Mouse (Mus musculus) neural tube, embryonic 12.5 days (tissue): ENCODE measurements around the gene Dock9. TPM values are rescaled to one million over a fixed set of nuclear protein-coding genes. Genes with fewer than 3 reads are reported as not detected.
A peak's percentile ranks its signal among the peaks of the same experiment; 100 is the strongest.

Source experiments
- ATAC-seq: fragments of 200-750 bp; cut with Nextera tagmentation; 2 replicates; pipeline ENCODE4 v1.8.0; 2017; ENCODE audit warnings: low read depth, mild to moderate bottlenecking, moderate TSS enrichment, moderate library complexity; ENCODE audit not compliant: low FRiP score
- H3K27ac ChIP-seq: fragments of 300-500 bp; sonication (generic); 2 replicates; pipeline ENCODE4 v1.5.1; 2016
- H3K27me3 ChIP-seq: fragments of 300-500 bp; sonication (generic); replicated peaks from 2 replicates; pipeline ENCODE4 v1.6.1; 2016; ENCODE audit warnings: mild to moderate bottlenecking
- H3K36me3 ChIP-seq: fragments of 300-500 bp; sonication (generic); 2 replicates; pipeline ENCODE4 v1.6.1; 2016; ENCODE audit warnings: mild to moderate bottlenecking
- H3K4me1 ChIP-seq: fragments of 300-500 bp; sonication (generic); 2 replicates; pipeline ENCODE4 v1.6.1; 2016
- H3K4me2 ChIP-seq: fragments of 300-500 bp; sonication (generic); replicated peaks from 2 replicates; pipeline ENCODE4 v1.6.1; 2016; ENCODE audit warnings: mild to moderate bottlenecking
- H3K4me3 ChIP-seq: fragments of 300-500 bp; sonication (generic); 2 replicates; pipeline ENCODE4 v1.5.1; 2016
- H3K9ac ChIP-seq: fragments of 300-500 bp; sonication (generic); 2 replicates; pipeline ENCODE4 v1.6.1; 2016; ENCODE audit warnings: mild to moderate bottlenecking
- H3K9me3 ChIP-seq: fragments of 300-500 bp; sonication (generic); 2 replicates; pipeline ENCODE4 v1.6.1; 2016; ENCODE audit warnings: mild to moderate bottlenecking
- WGBS: fragments of 180-500 bp; shearing (Covaris S2); methylation state at CpG from one replicate; pipeline ENCODE4 v1.1.7; 2016; 5-methylcytosine and 5-hydroxymethylcytosine counted together
- polyA plus RNA-seq: library from polyadenylated mRNA; unstranded; fragments of >200 nt; fragmentation: Nextera tagmentation; extraction: Ambion mirVana; gene quantifications from 2 replicates; pipeline ENCODE4 v1.2.1, GENCODE M21; 2016

Gene Dock9
- polyA plus RNA-seq, 1 experiment from 2014 or later = 4.6 TPM

GRCm38 (mm10) chr14:121596631-121597030 lies 201.0 kb downstream of the Dock9 start:
- Histone ChIP-seq H3K36me3 (no peaks in the 10 kb centered on the region), H3K4me2 (no peak overlapping the region), H3K9me3 (no peaks in the 10 kb centered on the region), H3K9ac (no peak overlapping the region), H3K27me3 (no peaks in the 10 kb centered on the region), H3K4me3 (no peak overlapping the region), H3K4me1 (peaks cover 6% of the 10 kb centered on the region; the same call in 1 of the 2 replicates), H3K27ac (no peak overlapping the region)
- ATAC-seq = no peak
- WGBS = 86% methylated on average over 9 of the region's 9 CpGs

- ATAC-seq = no peak
- H3K4me2 ChIP-seq = no peak overlapping the region
- H3K27me3 ChIP-seq = no peaks in the 10 kb centered on the region
- H3K27ac ChIP-seq = no peak overlapping the region
- H3K4me1 ChIP-seq = peaks cover 6% of the 10 kb centered on the region; the same call in 1 of the 2 replicates
- WGBS = 93% methylated on average over 5 of the region's 5 CpGs
- no peaks in the 10 kb centered on the region for H3K36me3 ChIP-seq
- no peaks in the 10 kb centered on the region for H3K9me3 ChIP-seq
- no peak overlapping the region for H3K9ac ChIP-seq
- H3K4me3 ChIP-seq = no peak overlapping the region
Observed at GRCm38 (mm10) chr14:121594684-121595083, 203.0 kb downstream of the Dock9 start.

GRCm38 (mm10) chr14:121593313-121593929 lies 204.2 kb downstream of the Dock9 start:
- Histone ChIP-seq H3K27ac (no peak overlapping the region), H3K4me2 (no peak overlapping the region), H3K27me3 (no peaks in the 10 kb centered on the region), H3K9me3 (no peaks in the 10 kb centered on the region), H3K4me3 (no peak overlapping the region), H3K36me3 (no peaks in the 10 kb centered on the region), H3K4me1 (peaks cover 10% of the 10 kb centered on the region; the same call in 1 of the 2 replicates), H3K9ac (no peak overlapping the region)
- WGBS = 76% methylated on average over 10 of the region's 10 CpGs
- no peak for ATAC-seq

- WGBS = 56% methylated on average over 3 of the region's 3 CpGs
- Histone ChIP-seq H3K4me1 (peaks cover 10% of the 10 kb centered on the region; the same call in 1 of the 2 replicates), H3K4me3 (no peak overlapping the region), H3K27ac (no peak overlapping the region), H3K27me3 (no peaks in the 10 kb centered on the region), H3K9ac (no peak overlapping the region), H3K4me2 (no peak overlapping the region), H3K36me3 (no peaks in the 10 kb centered on the region), H3K9me3 (no peaks in the 10 kb centered on the region)
- ATAC-seq = no peak
Observed at GRCm38 (mm10) chr14:121592890-121593289, 204.7 kb downstream of the Dock9 start.

- no peak overlapping the region for H3K4me2 ChIP-seq
- H3K9me3 ChIP-seq = no peaks in the 10 kb centered on the region
- no peaks in the 10 kb centered on the region for H3K36me3 ChIP-seq
- no peaks in the 10 kb centered on the region for H3K27me3 ChIP-seq
- H3K4me3 ChIP-seq = no peak overlapping the region
- no peak for ATAC-seq
- H3K27ac ChIP-seq = no peak overlapping the region
- H3K4me1 ChIP-seq = peaks cover 10% of the 10 kb centered on the region; the same call in 1 of the 2 replicates
- H3K9ac ChIP-seq = no peak overlapping the region
- WGBS = 57% methylated on average over 9 of the region's 9 CpGs
Observed at GRCm38 (mm10) chr14:121592356-121592755, 205.3 kb downstream of the Dock9 start.

- no peaks in the 10 kb centered on the region for H3K27me3 ChIP-seq
- 51% methylated on average over 10 of the region's 10 CpGs for WGBS
- peak; percentile 59; the same call in 1 of the 2 replicates for ATAC-seq
- no peaks in the 10 kb centered on the region for H3K36me3 ChIP-seq
- no peak overlapping the region for H3K4me3 ChIP-seq
- no peak overlapping the region for H3K9ac ChIP-seq
- H3K4me1 ChIP-seq = peaks cover 20% of the 10 kb centered on the region; the same call in 1 of the 2 replicates
- H3K4me2 ChIP-seq = no peak overlapping the region
- no peak overlapping the region for H3K27ac ChIP-seq
- no peaks in the 10 kb centered on the region for H3K9me3 ChIP-seq
Observed at GRCm38 (mm10) chr14:121589097-121589725, 208.4 kb downstream of the Dock9 start.

- ATAC-seq = peak; percentile 10; the same call in 1 of the 2 replicates
- Histone ChIP-seq H3K4me2 (no peak overlapping the region), H3K9ac (no peak overlapping the region), H3K27me3 (no peaks in the 10 kb centered on the region), H3K36me3 (no peaks in the 10 kb centered on the region), H3K4me1 (peaks cover 20% of the 10 kb centered on the region; the same call in 1 of the 2 replicates), H3K9me3 (no peaks in the 10 kb centered on the region), H3K27ac (no peak overlapping the region), H3K4me3 (no peak overlapping the region)
- WGBS = 79% methylated on average over 4 of the region's 4 CpGs
Observed at GRCm38 (mm10) chr14:121588451-121588850, 209.2 kb downstream of the Dock9 start.

- WGBS = 50% methylated on average over 21 of the region's 21 CpGs
- H3K4me3 ChIP-seq = no peak overlapping the region
- H3K36me3 ChIP-seq = no peaks in the 10 kb centered on the region
- H3K4me1 ChIP-seq = peaks cover 14% of the 10 kb centered on the region; the same call in 1 of the 2 replicates
- H3K4me2 ChIP-seq = 0 out of 2 replicates have a peak overlapping the region, but pooled peaks have one; percentile 7
- peak; percentile 64 for ATAC-seq
- H3K27me3 ChIP-seq = no peaks in the 10 kb centered on the region
- H3K9ac ChIP-seq = no peak overlapping the region
- H3K27ac ChIP-seq = no peak overlapping the region
- H3K9me3 ChIP-seq = no peaks in the 10 kb centered on the region
Observed at GRCm38 (mm10) chr14:121585906-121586765, 211.5 kb downstream of the Dock9 start.

GRCm38 (mm10) chr14:121579055-121579454 lies 218.6 kb downstream of the Dock9 start:
- H3K27ac ChIP-seq = no peak overlapping the region
- H3K27me3 ChIP-seq = no peaks in the 10 kb centered on the region
- no peaks in the 10 kb centered on the region for H3K4me1 ChIP-seq
- H3K4me3 ChIP-seq = no peak overlapping the region
- WGBS = 44% methylated on average over 3 of the region's 3 CpGs
- no peak overlapping the region for H3K9ac ChIP-seq
- 0 out of 2 replicates have a peak, but pooled peaks have one; percentile 37 for ATAC-seq
- H3K36me3 ChIP-seq = no peaks in the 10 kb centered on the region
- no peak overlapping the region for H3K4me2 ChIP-seq
- no peaks in the 10 kb centered on the region for H3K9me3 ChIP-seq

GRCm38 (mm10) chr14:121573391-121573790 lies 224.2 kb downstream of the Dock9 start:
- Histone ChIP-seq H3K9me3 (no peaks in the 10 kb centered on the region), H3K4me2 (no peak overlapping the region), H3K27ac (no peak overlapping the region), H3K9ac (no peak overlapping the region), H3K27me3 (no peaks in the 10 kb centered on the region), H3K4me1 (no peaks in the 10 kb centered on the region), H3K4me3 (no peak overlapping the region), H3K36me3 (no peaks in the 10 kb centered on the region)
- 91% methylated on average over 5 of the region's 5 CpGs for WGBS
- no peak for ATAC-seq

GRCm38 (mm10) chr14:121566794-121567201 lies 230.8 kb downstream of the Dock9 start:
- no peak overlapping the region for H3K9ac ChIP-seq
- ATAC-seq = peak; percentile 79
- H3K4me2 ChIP-seq = peak overlapping the region; percentile 9; the same call in 1 of the 2 replicates
- 0 out of 2 replicates have a peak, but pooled peaks cover 3% of the 10 kb centered on the region for H3K27me3 ChIP-seq
- no peak overlapping the region for H3K4me3 ChIP-seq
- 9% methylated on average over 9 of the region's 9 CpGs for WGBS
- no peak overlapping the region for H3K27ac ChIP-seq
- peaks cover 22% of the 10 kb centered on the region; the same call in 1 of the 2 replicates for H3K4me1 ChIP-seq
- no peaks in the 10 kb centered on the region for H3K9me3 ChIP-seq
- no peaks in the 10 kb centered on the region for H3K36me3 ChIP-seq

GRCm38 (mm10) chr14:121565930-121566329 lies 231.7 kb downstream of the Dock9 start:
- Histone ChIP-seq H3K4me2 (0 out of 2 replicates have a peak overlapping the region, but pooled peaks have one; percentile 10), H3K4me3 (no peak overlapping the region), H3K27me3 (0 out of 2 replicates have a peak, but pooled peaks cover 3% of the 10 kb centered on the region), H3K36me3 (no peaks in the 10 kb centered on the region), H3K9me3 (no peaks in the 10 kb centered on the region), H3K27ac (no peak overlapping the region), H3K4me1 (peaks cover 22% of the 10 kb centered on the region; the same call in 1 of the 2 replicates), H3K9ac (no peak overlapping the region)
- no peak for ATAC-seq
- WGBS = 52% methylated on average over 6 of the region's 6 CpGs
